Mouse (Mus musculus) mature B cell (primary cell): ENCODE results near the gene Eif5b.
"Not testable (repeated sequence)": the region's sequence is repeated elsewhere in the genome, so short reads cannot be mapped to it uniquely, and the experiment has no call there.

Source experiments
- in situ Hi-C: fragments of 300-500 bp; cut with MboI; formaldehyde crosslinking; loops from 2 replicates; pipeline ENCODE4 v1.14.3; 2019

Gene Eif5b

DNA sequence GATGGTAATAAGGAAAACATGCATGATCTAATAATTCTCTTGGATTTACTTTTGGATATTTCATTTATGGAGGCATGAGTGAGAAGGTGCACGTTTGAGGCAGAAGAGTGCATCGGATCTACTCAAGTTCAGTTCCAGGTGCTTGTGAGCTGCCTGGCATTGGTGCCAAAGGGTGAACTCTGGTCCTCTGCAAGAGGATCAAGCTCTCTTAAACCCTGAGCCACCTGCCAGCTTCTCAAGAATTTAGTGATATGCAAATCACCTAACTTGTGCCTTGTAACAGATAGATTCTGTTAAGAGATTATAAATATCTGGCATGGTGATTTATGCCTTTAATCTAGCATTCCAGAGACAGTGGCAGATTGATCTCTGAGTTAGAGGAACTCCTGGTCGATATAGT, 5.2 kb downstream of the Eif5b start:
- in situ Hi-C loops = no loop called here

DNA sequence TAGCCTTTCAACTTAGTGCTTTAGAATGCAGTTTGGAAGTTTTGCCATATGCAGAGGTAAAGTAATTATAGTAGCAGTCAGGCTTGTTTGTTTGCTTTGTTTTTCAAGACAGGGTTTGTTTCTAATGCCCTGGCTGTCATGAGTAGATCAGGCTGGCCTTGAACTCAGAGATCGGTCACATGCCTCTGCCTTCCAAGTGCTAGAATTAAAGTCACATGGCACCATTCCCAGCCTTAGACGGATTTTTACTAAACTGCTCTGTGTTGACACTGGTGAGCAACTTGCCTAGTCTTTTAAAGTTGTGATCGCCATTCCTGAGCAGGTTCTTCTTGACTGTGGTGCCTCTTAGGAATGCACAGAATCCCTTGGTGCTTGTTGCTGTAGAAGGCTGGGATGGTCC, 8.9 kb downstream of the Eif5b start:
- in situ Hi-C loops = no loop called here

DNA sequence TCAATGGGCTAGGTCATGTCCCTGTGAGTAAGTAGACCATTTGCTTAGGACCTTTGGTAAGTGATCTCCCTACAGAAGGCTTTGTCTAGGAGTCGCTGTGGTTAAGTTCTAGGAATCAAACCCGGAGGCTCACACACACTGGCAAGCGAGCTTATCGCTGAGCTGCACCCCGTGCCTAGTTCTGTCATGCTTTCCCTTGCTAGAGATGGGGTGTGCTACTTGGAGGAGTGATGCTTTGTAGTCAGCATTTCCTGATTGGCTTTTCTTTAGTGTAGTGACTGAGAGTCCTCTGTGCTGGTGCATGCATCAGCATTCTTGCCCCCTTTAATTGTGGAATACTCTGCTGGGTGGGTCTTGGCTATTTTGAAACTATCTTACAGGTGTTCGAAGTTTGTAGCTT, 13.8 kb downstream of the Eif5b start:
- in situ Hi-C loops = no loop called here

DNA sequence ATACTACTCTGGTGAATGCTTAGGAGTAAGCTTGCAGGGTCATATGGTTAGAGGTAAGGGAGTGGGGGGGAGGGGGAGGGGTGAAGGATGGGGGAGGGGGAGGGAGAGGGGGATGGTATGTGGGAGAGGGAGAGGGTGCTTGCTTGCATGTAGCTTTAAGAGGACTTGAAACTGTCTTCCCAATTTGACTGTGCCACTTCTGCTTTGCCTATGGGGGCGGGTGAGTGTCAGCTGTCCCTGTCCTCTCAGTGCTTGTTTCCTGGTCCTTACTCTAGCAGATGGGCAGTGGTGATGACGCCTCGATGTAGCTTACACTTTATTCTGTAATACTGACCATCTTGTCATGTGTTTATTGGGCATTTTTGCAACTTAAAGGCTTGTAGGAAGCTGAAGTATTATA, 14.3 kb downstream of the Eif5b start:
- in situ Hi-C loops = no loop called here

- in situ Hi-C loops = no loop called here
These were observed 14.7 kb downstream of the Eif5b start for GRCm38 (mm10) chr1:38012509-38012908.

DNA sequence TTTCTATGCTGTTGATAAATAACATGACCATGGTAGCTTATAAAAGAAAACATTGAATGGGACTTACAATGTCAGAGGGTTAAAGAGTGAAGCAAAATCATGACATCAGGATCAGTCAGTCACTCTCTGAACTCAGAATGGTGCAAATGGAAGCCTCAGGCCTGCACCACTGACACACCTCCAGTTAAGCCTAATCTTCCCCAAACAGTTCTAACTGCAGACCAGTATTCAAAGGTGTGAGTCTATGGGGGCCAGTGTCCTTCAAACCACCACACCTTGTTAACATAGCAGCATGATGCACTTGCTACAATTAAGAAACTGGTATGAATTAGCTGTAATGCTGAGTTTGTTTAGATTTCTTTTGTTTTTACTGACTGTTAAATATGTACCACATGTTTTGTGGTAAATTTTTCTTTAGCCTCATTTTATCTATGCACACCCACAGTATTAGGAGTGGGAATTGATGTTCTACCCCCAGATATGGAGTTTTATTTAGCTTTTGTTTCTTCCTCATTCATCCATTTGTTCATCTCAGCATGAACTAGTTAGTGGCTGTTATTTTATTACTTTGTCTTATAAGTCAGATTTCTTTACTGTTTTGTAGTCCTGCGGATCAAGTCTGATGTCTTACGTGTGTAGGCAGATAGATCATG, 16.9 kb downstream of the Eif5b start:
- in situ Hi-C loops = no loop called here

GRCm38 (mm10) chr1:38027301-38027700, 29.5 kb downstream of the Eif5b start:
- in situ Hi-C loops = no loop called here

DNA sequence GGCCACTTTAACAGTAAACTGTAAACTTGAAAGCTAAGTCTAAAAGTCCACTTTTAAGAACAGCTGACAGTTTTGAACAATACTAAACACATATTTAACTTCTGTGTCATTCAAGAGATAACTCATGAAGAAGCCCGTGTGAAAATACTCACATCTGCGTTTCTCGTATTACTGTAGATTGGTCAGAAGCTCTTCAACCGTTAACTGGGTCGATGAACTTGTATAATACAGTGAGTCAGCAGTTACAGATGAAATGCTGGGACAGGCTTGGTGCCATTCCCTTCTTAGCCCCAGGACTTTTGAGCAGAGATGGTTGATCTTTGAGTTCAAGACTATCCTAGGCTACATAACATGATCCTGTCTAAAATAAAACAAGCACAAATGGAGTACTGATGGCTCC, 33.6 kb downstream of the Eif5b start:
- in situ Hi-C loops = no loop called here

GRCm38 (mm10) chr1:38035521-38035920, 37.7 kb downstream of the Eif5b start:
- in situ Hi-C loops = no loop called here

DNA sequence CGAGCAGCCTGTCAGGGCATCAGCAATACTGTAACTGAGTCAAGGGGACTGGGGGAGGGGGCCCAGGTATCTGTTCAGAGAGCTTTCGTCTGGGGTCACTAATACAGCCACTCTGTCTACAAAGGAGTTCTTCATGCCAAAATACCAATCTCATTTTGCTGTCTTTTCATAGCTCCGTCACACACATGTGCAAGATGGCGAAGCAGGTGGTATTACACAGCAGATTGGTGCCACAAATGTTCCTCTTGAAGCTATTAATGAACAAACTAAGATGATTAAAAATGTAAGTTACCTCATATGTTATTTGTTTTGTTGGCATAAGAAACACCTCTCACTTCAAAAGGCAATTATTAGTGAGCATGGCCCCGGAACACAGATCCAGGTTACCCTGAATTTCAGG, 39.6 kb downstream of the Eif5b start:
- in situ Hi-C loops = no loop called here

DNA sequence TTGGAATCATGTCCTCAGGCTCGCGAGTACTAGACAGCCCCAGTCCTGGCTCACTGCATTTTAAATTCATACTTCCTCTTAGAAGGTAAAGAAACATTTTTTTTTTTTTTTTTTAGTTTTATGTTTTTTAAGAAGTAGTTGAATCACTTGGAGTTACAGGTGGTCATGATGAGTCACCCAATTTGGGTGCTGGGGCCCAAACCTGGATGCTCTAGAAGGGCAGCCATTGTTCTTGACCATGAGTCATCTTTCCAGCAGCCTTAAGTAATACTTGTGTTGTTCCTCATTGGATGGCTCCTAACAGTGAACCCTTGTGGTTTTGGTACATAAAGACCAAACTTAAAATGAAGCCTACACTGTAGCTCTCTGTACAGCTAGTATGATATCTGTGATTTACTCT, 41.1 kb downstream of the Eif5b start:
- in situ Hi-C loops = no loop called here

GRCm38 (mm10) chr1:38048121-38048520, 50.3 kb downstream of the Eif5b start:
- in situ Hi-C loops = no loop called here

DNA sequence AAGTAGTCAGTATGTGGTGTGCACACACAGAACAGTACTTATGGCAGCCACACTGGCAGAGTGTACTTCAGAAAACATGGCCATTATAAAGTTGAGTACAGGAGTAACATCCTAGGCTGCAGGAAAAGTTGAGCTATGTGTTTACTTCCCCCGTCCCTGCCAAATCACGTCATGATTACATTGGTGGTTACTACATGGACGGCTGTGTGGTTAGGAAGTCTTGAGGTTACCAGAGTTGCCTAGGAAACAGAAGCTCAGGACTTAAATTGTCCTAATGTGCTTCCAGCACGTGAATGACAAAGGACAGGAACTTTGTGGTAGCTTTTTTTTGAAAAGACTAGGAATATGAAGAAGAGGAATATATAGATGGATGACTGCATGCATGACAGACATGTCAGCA, 51.8 kb downstream of the Eif5b start:
- in situ Hi-C loops = no loop called here

- in situ Hi-C loops = no loop called here
These were observed 57.4 kb downstream of the Eif5b start for GRCm38 (mm10) chr1:38055176-38055575.

DNA sequence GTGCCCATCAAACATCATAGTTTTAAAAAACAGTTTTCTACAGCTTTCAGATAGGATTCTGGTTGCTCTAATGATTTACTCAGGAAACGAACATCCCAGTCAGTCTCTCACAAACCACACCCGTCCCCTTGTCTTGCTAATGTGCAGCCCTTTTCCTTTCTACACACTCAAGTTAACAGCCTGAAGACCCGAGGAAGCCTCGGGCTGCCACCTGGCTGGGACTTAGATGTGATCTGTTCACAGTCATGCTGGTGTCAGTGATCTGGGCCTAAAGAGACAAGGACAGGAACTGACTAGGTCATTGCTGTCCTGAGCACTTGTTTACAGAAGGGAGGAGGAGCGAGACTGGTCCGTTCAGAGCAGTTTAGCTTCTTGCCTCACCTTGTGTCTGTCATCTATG, 60.6 kb downstream of the Eif5b start:
- in situ Hi-C loops = no loop called here

GRCm38 (mm10) chr1:38062156-38062555, 64.3 kb downstream of the Eif5b start:
- in situ Hi-C loops = not testable (repeated sequence)

- in situ Hi-C loops = no loop called here
These were observed 69.5 kb downstream of the Eif5b start for GRCm38 (mm10) chr1:38067276-38067675.

DNA sequence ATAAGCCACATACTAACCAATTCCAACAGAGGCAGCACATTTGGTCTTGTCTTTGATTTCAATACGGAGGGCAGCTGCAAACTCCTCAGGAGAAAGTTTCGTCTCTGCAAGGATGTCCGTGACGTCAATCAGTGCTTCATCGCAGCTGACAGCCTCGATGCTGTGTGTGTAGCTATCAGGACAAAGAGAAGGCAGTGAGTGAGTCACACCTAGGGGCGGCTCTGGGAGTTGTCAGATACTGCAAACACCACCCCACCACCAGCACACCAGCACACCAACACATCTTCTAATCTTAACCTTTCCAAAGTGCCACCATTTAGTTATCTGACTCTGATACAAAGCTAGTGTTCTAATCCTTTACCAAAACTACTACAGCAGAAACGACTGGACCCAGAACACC, 73.5 kb downstream of the Eif5b start:
- in situ Hi-C loops = no loop called here

DNA sequence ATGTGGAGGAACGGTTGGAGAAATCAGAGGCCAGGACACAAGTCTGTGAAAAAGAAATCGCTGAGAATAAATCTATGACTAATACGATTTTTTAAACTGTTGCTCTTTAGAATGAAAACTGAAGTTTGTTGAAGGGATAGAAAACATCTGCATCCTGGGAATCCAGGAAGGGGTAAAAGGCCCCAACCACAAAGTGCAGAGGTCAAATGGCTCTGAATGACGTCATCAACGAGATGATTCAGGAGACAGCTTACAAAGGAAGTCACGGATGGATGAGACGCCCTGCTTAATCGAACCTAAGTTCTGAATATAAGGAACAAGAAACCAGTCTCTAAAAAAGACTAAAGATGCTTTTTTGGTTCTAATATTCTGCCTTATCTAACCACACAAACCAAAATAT, 83.5 kb downstream of the Eif5b start:
- in situ Hi-C loops = no loop called here

- in situ Hi-C loops = no loop called here
These were observed 105.4 kb downstream of the Eif5b start for GRCm38 (mm10) chr1:38103214-38103613.

DNA sequence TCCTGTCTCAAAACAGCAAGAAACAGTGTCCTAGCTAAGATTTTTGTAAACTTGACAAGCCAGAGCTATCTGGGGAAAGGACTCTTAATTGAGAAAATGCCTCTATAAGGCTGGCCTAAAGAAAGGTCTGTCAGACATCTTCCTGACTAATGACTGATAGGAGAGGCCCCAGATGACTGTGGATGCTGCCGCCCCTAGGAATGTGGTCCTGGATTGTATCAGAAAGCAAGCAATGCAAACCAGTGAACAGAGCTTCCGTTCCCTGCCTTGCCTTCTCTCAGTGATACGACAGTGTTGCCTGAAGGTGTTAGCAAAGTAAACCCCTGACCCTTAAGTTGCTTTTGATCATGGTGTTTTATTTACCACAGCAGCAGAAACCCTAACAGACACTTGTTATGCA, 106.0 kb downstream of the Eif5b start:
- in situ Hi-C loops = no loop called here
